Mouse (Mus musculus): Measurements from ENCODE around the gene Gab2. TPM values are rescaled to one million over a fixed set of nuclear protein-coding genes. Genes with fewer than 3 reads are reported as not detected.
A peak's percentile ranks its signal among the peaks of the same experiment; 100 is the strongest.

The Gab2 gene
- total RNA-seq, 1 experiment: 1.1 TPM

- no peak for TF ChIP-seq MAFK (IDR thresholded peaks at IDR 0.05; ENCODE audit: insufficient read depth, low read depth, low read length)
- TF ChIP-seq CHD2 (IDR thresholded peaks at IDR 0.05; ENCODE audit: low read depth, low read length): no peak
- TF ChIP-seq HCFC1 (IDR thresholded peaks at IDR 0.05; ENCODE audit: borderline replicate concordance, insufficient read depth, low read length): no peak
- no peak for TF ChIP-seq ZNF384 (IDR thresholded peaks at IDR 0.05; ENCODE audit: low read depth, low read length)
- Histone ChIP-seq H3K4me3 (ENCODE audit: insufficient read depth in 1 of 2, low read depth in 1 of 2, low read length in 2 of 2, poor library complexity in 1 of 2, severe bottlenecking in 1 of 2) (peak overlapping the region; percentile 48 to 74; a peak in 3 of 4 replicates), H3K9ac (ENCODE audit: insufficient read depth, low read depth, low read length, poor library complexity, severe bottlenecking) (no peak overlapping the region), H3K36me3 (ENCODE audit: control insufficient read depth, insufficient read depth, low read length, poor library complexity, severe bottlenecking) (no peaks in the 10 kb centered on the region), H3K27ac (ENCODE audit: insufficient read depth, low read depth, low read length, poor library complexity, severe bottlenecking) (no peak overlapping the region), H3K9me3 (ENCODE audit: control insufficient read depth, insufficient read depth, low read depth, low read length) (no peaks in the 10 kb centered on the region), H3K4me1 (ENCODE audit: control insufficient read depth in 2 of 2, insufficient read depth in 2 of 2, low read length in 2 of 2, poor library complexity in 1 of 2) (no peaks in the 10 kb centered on the region)
- in situ Hi-C loops (cut with MboI; ENCODE audit: low sequenced_read_pairs in 2 of 2, unreplicated experiment in 2 of 2): loop anchor here in 1 of 2 experiments (10.0 kb wide), 1 partner anchor 106 kb away; no protein-coding TSS in a partner anchor
- no peak for DNase-seq (ENCODE audit: low read depth, low spot score)
Observed at GRCm38 (mm10) chr7:97080621-97081241, 655 bp upstream of the Gab2 start.

GRCm38 (mm10) chr7:97081959-97082218 is 503 bp downstream of the Gab2 start:
- Histone ChIP-seq H3K9ac (ENCODE audit: insufficient read depth, low read depth, low read length, poor library complexity, severe bottlenecking) (peak overlapping the region; percentile 43), H3K27ac (ENCODE audit: insufficient read depth, low read depth, low read length, poor library complexity, severe bottlenecking) (no peak overlapping the region), H3K4me1 (ENCODE audit: control insufficient read depth in 2 of 2, insufficient read depth in 2 of 2, low read length in 2 of 2, poor library complexity in 1 of 2) (no peaks in the 10 kb centered on the region), H3K9me3 (ENCODE audit: control insufficient read depth, insufficient read depth, low read depth, low read length) (no peaks in the 10 kb centered on the region), H3K36me3 (ENCODE audit: control insufficient read depth, insufficient read depth, low read length, poor library complexity, severe bottlenecking) (no peaks in the 10 kb centered on the region), H3K4me3 (ENCODE audit: insufficient read depth in 1 of 2, low read depth in 1 of 2, low read length in 2 of 2, poor library complexity in 1 of 2, severe bottlenecking in 1 of 2) (peak overlapping the region; percentile 74)
- DNase-seq (ENCODE audit: low read depth, low spot score): peak; percentile 6
- in situ Hi-C loops (cut with MboI; ENCODE audit: low sequenced_read_pairs in 2 of 2, unreplicated experiment in 2 of 2): loop anchor here in 1 of 2 experiments (10.0 kb wide), 1 partner anchor 107 kb away; no protein-coding TSS in a partner anchor
- TF ChIP-seq ZC3H11A (IDR thresholded peaks at IDR 0.05; ENCODE audit: borderline replicate concordance, low read depth, low read length) (no peak), CHD2 (IDR thresholded peaks at IDR 0.05; ENCODE audit: low read depth, low read length) (no peak), MAFK (IDR thresholded peaks at IDR 0.05; ENCODE audit: insufficient read depth, low read depth, low read length) (no peak), HCFC1 (IDR thresholded peaks at IDR 0.05; ENCODE audit: borderline replicate concordance, insufficient read depth, low read length) (no peak), ZNF384 (IDR thresholded peaks at IDR 0.05; ENCODE audit: low read depth, low read length) (no peak)

- TF ChIP-seq ZC3H11A (IDR thresholded peaks at IDR 0.05; ENCODE audit: borderline replicate concordance, low read depth, low read length) (no peak), CHD2 (IDR thresholded peaks at IDR 0.05; ENCODE audit: low read depth, low read length) (no peak), HCFC1 (IDR thresholded peaks at IDR 0.05; ENCODE audit: borderline replicate concordance, insufficient read depth, low read length) (no peak), ZNF384 (IDR thresholded peaks at IDR 0.05; ENCODE audit: low read depth, low read length) (no peak), MAFK (IDR thresholded peaks at IDR 0.05; ENCODE audit: insufficient read depth, low read depth, low read length) (no peak)
- Histone ChIP-seq H3K4me1 (ENCODE audit: control insufficient read depth in 2 of 2, insufficient read depth in 2 of 2, low read length in 2 of 2, poor library complexity in 1 of 2) (no peaks in the 10 kb centered on the region), H3K36me3 (ENCODE audit: control insufficient read depth, insufficient read depth, low read length, poor library complexity, severe bottlenecking) (no peaks in the 10 kb centered on the region), H3K4me3 (ENCODE audit: insufficient read depth in 1 of 2, low read depth in 1 of 2, low read length in 2 of 2, poor library complexity in 1 of 2, severe bottlenecking in 1 of 2) (peak overlapping the region; percentile 74), H3K9me3 (ENCODE audit: control insufficient read depth, insufficient read depth, low read depth, low read length) (no peaks in the 10 kb centered on the region), H3K9ac (ENCODE audit: insufficient read depth, low read depth, low read length, poor library complexity, severe bottlenecking) (peak overlapping the region; percentile 43), H3K27ac (ENCODE audit: insufficient read depth, low read depth, low read length, poor library complexity, severe bottlenecking) (no peak overlapping the region)
- peak; percentile 8 for DNase-seq (ENCODE audit: low read depth, low spot score)
- in situ Hi-C loops (cut with MboI; ENCODE audit: low sequenced_read_pairs in 2 of 2, unreplicated experiment in 2 of 2): loop anchor here in 1 of 2 experiments (10.0 kb wide), 1 partner anchor 108 kb away; no protein-coding TSS in a partner anchor
Observed at GRCm38 (mm10) chr7:97082219-97083101, 1.1 kb downstream of the Gab2 start.

GRCm38 (mm10) chr7:97083579-97083978 is 2.2 kb downstream of the Gab2 start:
- H3K4me3 ChIP-seq (ENCODE audit: insufficient read depth in 1 of 2, low read depth in 1 of 2, low read length in 2 of 2, poor library complexity in 1 of 2, severe bottlenecking in 1 of 2): no peak overlapping the region
- TF ChIP-seq HCFC1 (IDR thresholded peaks at IDR 0.05; ENCODE audit: borderline replicate concordance, insufficient read depth, low read length) (no peak), ZNF384 (IDR thresholded peaks at IDR 0.05; ENCODE audit: low read depth, low read length) (no peak), CHD2 (IDR thresholded peaks at IDR 0.05; ENCODE audit: low read depth, low read length) (no peak), MAFK (IDR thresholded peaks at IDR 0.05; ENCODE audit: insufficient read depth, low read depth, low read length) (no peak), ZC3H11A (IDR thresholded peaks at IDR 0.05; ENCODE audit: borderline replicate concordance, low read depth, low read length) (no peak)
- in situ Hi-C loops (cut with MboI; ENCODE audit: low sequenced_read_pairs in 2 of 2, unreplicated experiment in 2 of 2): loop anchor here in 1 of 2 experiments (10.0 kb wide), 1 partner anchor 109 kb away; no protein-coding TSS in a partner anchor

More at GRCm38 (mm10) chr7:97083579-97083978, 2.2 kb downstream of the Gab2 start:
- no peak overlapping the region for H3K9ac ChIP-seq (ENCODE audit: insufficient read depth, low read depth, low read length, poor library complexity, severe bottlenecking)
- H3K9me3 ChIP-seq (ENCODE audit: control insufficient read depth, insufficient read depth, low read depth, low read length): no peaks in the 10 kb centered on the region
- no peaks in the 10 kb centered on the region for H3K36me3 ChIP-seq (ENCODE audit: control insufficient read depth, insufficient read depth, low read length, poor library complexity, severe bottlenecking)
- no peak for DNase-seq (ENCODE audit: low read depth, low spot score)
- no peak overlapping the region for H3K27ac ChIP-seq (ENCODE audit: insufficient read depth, low read depth, low read length, poor library complexity, severe bottlenecking)
- no peaks in the 10 kb centered on the region for H3K4me1 ChIP-seq (ENCODE audit: control insufficient read depth in 2 of 2, insufficient read depth in 2 of 2, low read length in 2 of 2, poor library complexity in 1 of 2)

All from ES-E14 (cell line).